Mouse (Mus musculus) lung, postnatal 0 days (tissue): ENCODE measurements around the gene Pomgnt2. TPM values are rescaled to one million over a fixed set of nuclear protein-coding genes. Genes with fewer than 3 reads are reported as not detected.

ENCODE experiments used
- ATAC-seq: fragments of 200-750 bp; cut with Nextera tagmentation; 2 replicates; pipeline ENCODE4 v1.8.0; 2017; ENCODE audit warnings: moderate library complexity
- DNase-seq: peaks from one replicate; pipeline ENCODE4 v3.0.0-alpha.2; 2016; ENCODE audit warnings: low spot score
- H3K27ac ChIP-seq: fragments of 300-500 bp; sonication (generic); 2 replicates; pipeline ENCODE4 v1.5.1; 2014; ENCODE audit warnings: antibody characterized with exemption, mild to moderate bottlenecking, low read length, mixed read lengths
- H3K27me3 ChIP-seq: fragments of 300-500 bp; sonication (generic); replicated peaks from 2 replicates; pipeline ENCODE4 v1.6.1; 2014; ENCODE audit warnings: low read length, mixed read lengths; ENCODE audit not compliant: insufficient read depth
- H3K36me3 ChIP-seq: fragments of 300-500 bp; sonication (generic); 2 replicates; pipeline ENCODE4 v1.6.1; 2014; ENCODE audit warnings: low read length, mixed read lengths; ENCODE audit not compliant: insufficient read depth
- H3K4me1 ChIP-seq: fragments of 300-500 bp; sonication (generic); 2 replicates; pipeline ENCODE4 v1.6.1; 2014; ENCODE audit warnings: antibody characterized with exemption, low read depth, low read length, mixed read lengths; ENCODE audit not compliant: insufficient read depth
- H3K4me2 ChIP-seq: fragments of 300-500 bp; sonication (generic); replicated peaks from 2 replicates; pipeline ENCODE4 v1.6.1; 2014; ENCODE audit warnings: low read depth, mild to moderate bottlenecking, low read length, moderate library complexity, mixed read lengths
- H3K4me3 ChIP-seq: fragments of 300-500 bp; sonication (generic); 2 replicates; pipeline ENCODE4 v1.5.1; 2014; ENCODE audit warnings: low read depth, low read length
- H3K9ac ChIP-seq: fragments of 300-500 bp; sonication (generic); replicated peaks from 2 replicates; pipeline ENCODE4 v1.6.1; 2014; ENCODE audit warnings: low read depth, mild to moderate bottlenecking
- H3K9me3 ChIP-seq: fragments of 300-500 bp; sonication (generic); 2 replicates; pipeline ENCODE4 v1.6.1; 2016; ENCODE audit warnings: low read length, mixed read lengths
- CTCF ChIP-seq: IDR thresholded peaks from 2 replicates; pipeline ENCODE4 v1.5.1; 2016; ENCODE audit warnings: antibody characterized with exemption, mild to moderate bottlenecking
- EP300 ChIP-seq: IDR thresholded peaks from 2 replicates; pipeline ENCODE4 v1.6.1; 2016; ENCODE audit warnings: antibody characterized with exemption, mild to moderate bottlenecking, control low read depth
- WGBS: fragments of 180-500 bp; shearing (Covaris S2); extraction: QIAGEN DNeasy Blood & Tissue Kit; methylation state at CpG from one replicate; pipeline ENCODE4 v1.1.7; 2014; 5-methylcytosine and 5-hydroxymethylcytosine counted together
- polyA plus RNA-seq: library from polyadenylated mRNA; unstranded; fragments of >200 nt; fragmentation: Nextera tagmentation; extraction: Ambion mirVana; gene quantifications from 2 replicates; pipeline ENCODE4 v1.2.1, GENCODE M21; 2015

Gene Pomgnt2
- polyA plus RNA-seq, 1 experiment from 2014 or later, result 4.3 TPM

- ATAC-seq, result no peak
These were observed 23.7 kb downstream of the Pomgnt2 start for GRCm38 (mm10) chr9:121973207-121973606.

GRCm38 (mm10) chr9:121969841-121970381 lies 27.0 kb downstream of the Pomgnt2 start:
- no peak overlapping the region for H3K4me3 ChIP-seq
- no peak for ATAC-seq
- H3K9me3 ChIP-seq, result no peaks in the 10 kb centered on the region
- no peak overlapping the region for H3K27ac ChIP-seq
- no peak for DNase-seq
- H3K4me2 ChIP-seq, result no peak overlapping the region
- no peak overlapping the region for H3K9ac ChIP-seq
- TF ChIP-seq CTCF (no peak), EP300 (no peak)
- no peaks in the 10 kb centered on the region for H3K4me1 ChIP-seq
- H3K36me3 ChIP-seq, result no peaks in the 10 kb centered on the region
- WGBS, result 49% methylated on average over 5 of the region's 5 CpGs
- no peaks in the 10 kb centered on the region for H3K27me3 ChIP-seq

More at GRCm38 (mm10) chr9:121973207-121973606, 23.7 kb downstream of the Pomgnt2 start:
- Histone ChIP-seq H3K9me3 (no peaks in the 10 kb centered on the region), H3K4me2 (no peak overlapping the region), H3K9ac (no peak overlapping the region), H3K4me3 (no peak overlapping the region), H3K4me1 (no peaks in the 10 kb centered on the region), H3K27me3 (no peaks in the 10 kb centered on the region), H3K27ac (no peak overlapping the region), H3K36me3 (no peaks in the 10 kb centered on the region)
- no peak for TF ChIP-seq CTCF
- TF ChIP-seq EP300, result no peak
- WGBS, result 72% methylated on average over 1 of the region's 1 CpGs
- DNase-seq, result no peak

GRCm38 (mm10) chr9:121968258-121968657 lies 28.7 kb downstream of the Pomgnt2 start:
- Histone ChIP-seq H3K4me3 (no peak overlapping the region), H3K27me3 (no peaks in the 10 kb centered on the region), H3K4me2 (no peak overlapping the region), H3K9me3 (no peaks in the 10 kb centered on the region), H3K27ac (no peak overlapping the region), H3K4me1 (no peaks in the 10 kb centered on the region), H3K36me3 (no peaks in the 10 kb centered on the region), H3K9ac (no peak overlapping the region)
- TF ChIP-seq CTCF, result no peak
- TF ChIP-seq EP300, result no peak
- 35% methylated on average over 5 of the region's 5 CpGs for WGBS
- ATAC-seq (peak; percentile 70), DNase-seq (peak; percentile 59)

GRCm38 (mm10) chr9:121964941-121965340 lies 32.0 kb downstream of the Pomgnt2 start:
- 85% methylated on average over 7 of the region's 7 CpGs for WGBS
- no peaks in the 10 kb centered on the region for H3K9me3 ChIP-seq

GRCm38 (mm10) chr9:121959966-121960635 lies 36.8 kb downstream of the Pomgnt2 start:
- peak; percentile 21 for DNase-seq

More at GRCm38 (mm10) chr9:121964941-121965340, 32.0 kb downstream of the Pomgnt2 start:
- ATAC-seq (no peak), DNase-seq (no peak)
- Histone ChIP-seq H3K9ac (no peak overlapping the region), H3K36me3 (no peaks in the 10 kb centered on the region), H3K4me1 (no peaks in the 10 kb centered on the region), H3K27me3 (no peaks in the 10 kb centered on the region), H3K27ac (no peak overlapping the region), H3K4me3 (no peak overlapping the region), H3K4me2 (no peak overlapping the region)
- TF ChIP-seq CTCF (no peak), EP300 (no peak)

GRCm38 (mm10) chr9:121952596-121952995 lies 44.3 kb downstream of the Pomgnt2 start:
- 79% methylated on average over 6 of the region's 6 CpGs for WGBS
- DNase-seq (peak; percentile 38), ATAC-seq (peak; percentile 37; the same call in 1 of the 2 replicates)
- Histone ChIP-seq H3K9ac (no peak overlapping the region), H3K27ac (no peak overlapping the region), H3K4me2 (no peak overlapping the region), H3K9me3 (no peaks in the 10 kb centered on the region), H3K4me3 (no peak overlapping the region), H3K27me3 (no peaks in the 10 kb centered on the region), H3K4me1 (peaks cover 8% of the 10 kb centered on the region; the same call in 1 of the 2 replicates), H3K36me3 (no peaks in the 10 kb centered on the region)
- TF ChIP-seq CTCF (no peak), EP300 (no peak)

More at GRCm38 (mm10) chr9:121959966-121960635, 36.8 kb downstream of the Pomgnt2 start:
- Histone ChIP-seq H3K27me3 (no peaks in the 10 kb centered on the region), H3K36me3 (no peaks in the 10 kb centered on the region), H3K9me3 (no peaks in the 10 kb centered on the region), H3K4me2 (no peak overlapping the region), H3K9ac (no peak overlapping the region), H3K4me1 (no peaks in the 10 kb centered on the region), H3K27ac (no peak overlapping the region), H3K4me3 (no peak overlapping the region)
- WGBS, result 44% methylated on average over 7 of the region's 7 CpGs
- TF ChIP-seq CTCF, result no peak
- TF ChIP-seq EP300, result no peak
- peak; percentile 16; the same call in 1 of the 2 replicates for ATAC-seq
